Mouse (Mus musculus) heart, postnatal 0 days (tissue): ENCODE results near the gene Galnt5.

ENCODE experiments used
- CTCF ChIP-seq: IDR thresholded peaks from 2 replicates; pipeline ENCODE4 v1.5.1; 2016; ENCODE audit warnings: antibody characterized with exemption, control low read depth, low read depth
- EP300 ChIP-seq: IDR thresholded peaks from 2 replicates; pipeline ENCODE4 v1.6.1; 2016; ENCODE audit warnings: antibody characterized with exemption, low read depth

- no peak for TF ChIP-seq CTCF
- TF ChIP-seq EP300, result no peak
Measured at GRCm38 (mm10) chr2:58007081-58007480, 9.4 kb downstream of the Galnt5 start.
